9 mouse cellular contexts compared by ENCODE assay signal in genomic region chr5:124050095-124051050, GRCm38 (mm10). TPM values are rescaled to one million over a fixed set of nuclear protein-coding genes. Genes with fewer than 3 reads are reported as not detected.
A peak's percentile ranks its signal among the peaks of the same experiment; 100 is the strongest.
DNase-seq lines count a peak whose midpoint lies in the region; ATAC-seq and TF ChIP-seq lines count a peak whose summit lies in the region.
"Had no signal": no experiment of that assay in that cellular context is flagged by ENCODE, and none has a peak within 500 bp of the region (broad histone marks: within the 10 kb centered on the region; RNA-seq: fewer than 3 reads in every experiment).

No protein-coding gene starts in this region.

- peak overlapping the region; percentile 1; the same call in 1 of the 2 replicates for H3K27ac ChIP-seq in neural tube, embryonic 11.5 days (ENCODE audit: low read depth, low read length)
- peak overlapping the region; percentile 63; the same call in 1 of the 2 replicates for H3K27ac ChIP-seq in forebrain, embryonic 12.5 days
- peak overlapping the region; percentile 56 for H3K27ac ChIP-seq in intestine, embryonic 15.5 days
- H3K27ac ChIP-seq in macrophage = peak overlapping the region; percentile 91
- H3K27ac ChIP-seq in stomach, postnatal 0 days (replicated peaks) = peak overlapping the region; percentile 90
- H3K27ac ChIP-seq: neural tube, embryonic 12.5 days had no signal

- WGBS in neural tube, embryonic 11.5 days = 56% methylated on average over 14 of the region's 14 CpGs
- WGBS in forebrain, embryonic 12.5 days = 71% methylated on average over 14 of the region's 14 CpGs
- 56% methylated on average over 14 of the region's 14 CpGs for WGBS in intestine, embryonic 15.5 days
- WGBS in macrophage (ENCODE audit: missing documents) = 7% methylated on average over 14 of the region's 14 CpGs
- WGBS in stomach, postnatal 0 days = 52% methylated on average over 14 of the region's 14 CpGs

- ATAC-seq in neural tube, embryonic 11.5 days (ENCODE audit: insufficient read depth, low FRiP score, low TSS enrichment) = no peak
- no peak for ATAC-seq in forebrain, embryonic 12.5 days (ENCODE audit: low FRiP score)
- peak; percentile 30; the same call in 1 of the 2 replicates for ATAC-seq in intestine, embryonic 15.5 days
- no peak for ATAC-seq in stomach, postnatal 0 days (ENCODE audit: low FRiP score, low TSS enrichment)

- TF ChIP-seq EP300 in stomach, postnatal 0 days (optimal IDR thresholded peaks at IDR 0.05) = no peak

- no peaks in the 10 kb centered on the region for H3K36me3 ChIP-seq in neural tube, embryonic 11.5 days (ENCODE audit: control insufficient read depth, insufficient read depth, low read length)
- H3K36me3 ChIP-seq in forebrain, embryonic 12.5 days (replicated peaks) = no peaks in the 10 kb centered on the region
- no peaks in the 10 kb centered on the region for H3K36me3 ChIP-seq in intestine, embryonic 15.5 days
- no peaks in the 10 kb centered on the region for H3K36me3 ChIP-seq in macrophage (ENCODE audit: inconsistent target)
- H3K36me3 ChIP-seq in stomach, postnatal 0 days (ENCODE audit: control insufficient read depth, insufficient read depth, low read length) = no peaks in the 10 kb centered on the region
- H3K36me3 ChIP-seq: neural tube, embryonic 12.5 days had no signal

- no peak overlapping the region for H3K9ac ChIP-seq in neural tube, embryonic 11.5 days (ENCODE audit: low read length)
- H3K9ac ChIP-seq in forebrain, embryonic 12.5 days = 0 out of 2 replicates have a peak overlapping the region, but pooled peaks have one; percentile 36
- H3K9ac ChIP-seq in intestine, embryonic 15.5 days = 0 out of 2 replicates have a peak overlapping the region, but pooled peaks have one; percentile 8
- H3K9ac ChIP-seq in stomach, postnatal 0 days (ENCODE audit: low read length) = peak overlapping the region; percentile 47
- H3K9ac ChIP-seq: neural tube, embryonic 12.5 days had no signal

- no peaks in the 10 kb centered on the region for H3K27me3 ChIP-seq in neural tube, embryonic 11.5 days (ENCODE audit: control insufficient read depth, insufficient read depth, low read length)
- H3K27me3 ChIP-seq in forebrain, embryonic 12.5 days = no peaks in the 10 kb centered on the region
- no peaks in the 10 kb centered on the region for H3K27me3 ChIP-seq in intestine, embryonic 15.5 days (replicated peaks)
- no peaks in the 10 kb centered on the region for H3K27me3 ChIP-seq in stomach, postnatal 0 days (ENCODE audit: control insufficient read depth, insufficient read depth, low read length)
- H3K27me3 ChIP-seq: neural tube, embryonic 12.5 days had no signal

- H3K4me1 ChIP-seq in neural tube, embryonic 11.5 days (ENCODE audit: control insufficient read depth, insufficient read depth, low read length) = 0 out of 2 replicates have a peak, but pooled peaks cover 4% of the 10 kb centered on the region
- peaks cover 15% of the 10 kb centered on the region; the same call in 1 of the 2 replicates for H3K4me1 ChIP-seq in forebrain, embryonic 12.5 days
- peaks cover 27% of the 10 kb centered on the region for H3K4me1 ChIP-seq in intestine, embryonic 15.5 days (replicated peaks)
- H3K4me1 ChIP-seq in stomach, postnatal 0 days (replicated peaks; ENCODE audit: control insufficient read depth, insufficient read depth) = no peaks in the 10 kb centered on the region

- H3K9me3 ChIP-seq in neural tube, embryonic 11.5 days (ENCODE audit: control insufficient read depth, low read length) = no peaks in the 10 kb centered on the region
- H3K9me3 ChIP-seq in forebrain, embryonic 12.5 days = no peaks in the 10 kb centered on the region
- H3K9me3 ChIP-seq in intestine, embryonic 15.5 days = no peaks in the 10 kb centered on the region
- no peaks in the 10 kb centered on the region for H3K9me3 ChIP-seq in stomach, postnatal 0 days (ENCODE audit: control insufficient read depth, low read length)
- H3K9me3 ChIP-seq: neural tube, embryonic 12.5 days had no signal

- H3K4me3 ChIP-seq in neural tube, embryonic 11.5 days (ENCODE audit: low read depth, low read length) = no peak overlapping the region
- no peak overlapping the region for H3K4me3 ChIP-seq in forebrain, embryonic 12.5 days (replicated peaks)
- no peak overlapping the region for H3K4me3 ChIP-seq in intestine, embryonic 15.5 days (replicated peaks)
- no peak overlapping the region for H3K4me3 ChIP-seq in macrophage (ENCODE audit: inconsistent target)
- no peak overlapping the region for H3K4me3 ChIP-seq in stomach, postnatal 0 days (ENCODE audit: low read depth, low read length)
- H3K4me3 ChIP-seq: neural tube, embryonic 12.5 days had no signal

- H3K79me2 ChIP-seq in macrophage (ENCODE audit: inconsistent target) = no peaks in the 10 kb centered on the region

- H3K4me2 ChIP-seq in neural tube, embryonic 11.5 days (ENCODE audit: low read depth) = no peak overlapping the region
- H3K4me2 ChIP-seq in forebrain, embryonic 12.5 days = no peak overlapping the region
- H3K4me2 ChIP-seq in intestine, embryonic 15.5 days (replicated peaks) = peak overlapping the region; percentile 2; the same call in 1 of the 2 replicates
- no peak overlapping the region for H3K4me2 ChIP-seq in stomach, postnatal 0 days (replicated peaks; ENCODE audit: low read depth)
- H3K4me2 ChIP-seq: neural tube, embryonic 12.5 days had no signal

- no peak for DNase-seq in neural tube, embryonic 11.5 days (ENCODE audit: low spot score)
- DNase-seq in neural tube, embryonic 10.5 days (ENCODE audit: extremely low spot score, low spot score) = no peak
- peak; percentile 47 for DNase-seq in stomach, postnatal 0 days (ENCODE audit: low spot score)
- no peak for DNase-seq in right cerebral cortex, postnatal 25 days
- DNase-seq in right cerebral cortex, postnatal 4 days = no peak

- peak; percentile 43 for TF ChIP-seq CTCF in stomach, postnatal 0 days (IDR thresholded peaks at IDR 0.05; ENCODE audit: low read depth)

RNA-seq across cellular contexts. Expression of gene Vps37b, which starts 18.3 kb away (rescaled TPM):
- 50.3 and 52.3 TPM in 2 replicates for polyA plus RNA-seq in neural tube, embryonic 11.5 days (2014; fragmentation: Nextera tagmentation; extraction: Ambion mirVana)
- 70.5 and 73.4 TPM in 2 replicates for polyA plus RNA-seq in forebrain, embryonic 12.5 days (2016; fragmentation: Nextera tagmentation; extraction: Ambion mirVana)
- polyA plus RNA-seq in intestine, embryonic 15.5 days (2015; fragmentation: Nextera tagmentation; extraction: Ambion mirVana) = 28.2 and 28.8 TPM in 2 replicates
- total RNA-seq in macrophage (2018; cell fraction: chromatin; rRNA removed) = 10 to 100 TPM in 18 of 26 experiments, 1 to 10 TPM in 8; 2.8 to 36.2 (median 19.1) TPM
- total RNA-seq in macrophage (2018; cell fraction: cytosol; rRNA removed) = 10 to 100 TPM; 16.0 to 47.4 (median 23.1) TPM
- 10 to 100 TPM; 11.7 to 48.2 (median 24.6) TPM for total RNA-seq in macrophage (2018; cell fraction: nucleus; rRNA removed)
- 13.1 to 27.6 TPM (median 22.7 TPM) in 3 replicates for polyA plus RNA-seq in macrophage (2018)
- polyA plus RNA-seq in stomach, postnatal 0 days (2015; fragmentation: Nextera tagmentation; extraction: Ambion mirVana) = 31.0 and 35.8 TPM in 2 replicates

RNA-seq across cellular contexts. Expression of gene Abcb9, which starts 45.2 kb away (rescaled TPM):
- 1.7 TPM in 2 replicates for polyA plus RNA-seq in neural tube, embryonic 11.5 days (2014; fragmentation: Nextera tagmentation; extraction: Ambion mirVana)
- 2.9 and 3.3 TPM in 2 replicates for polyA plus RNA-seq in forebrain, embryonic 12.5 days (2016; fragmentation: Nextera tagmentation; extraction: Ambion mirVana)
- polyA plus RNA-seq in intestine, embryonic 15.5 days (2015; fragmentation: Nextera tagmentation; extraction: Ambion mirVana) = 2.3 and 2.5 TPM in 2 replicates
- total RNA-seq in macrophage (2018; cell fraction: chromatin; rRNA removed) = 1 to 10 TPM in 22 of 26 experiments, under 1 TPM in 3, not detected in 1; 0.37 to 5.0 (median 2.4) TPM
- total RNA-seq in macrophage (2018; cell fraction: cytosol; rRNA removed) = 1 to 10 TPM; 1.2 to 3.1 (median 1.9) TPM
- 1 to 10 TPM in 25 of 26 experiments, under 1 TPM in 1; 0.87 to 4.5 (median 2.6) TPM for total RNA-seq in macrophage (2018; cell fraction: nucleus; rRNA removed)
- polyA plus RNA-seq in macrophage (2018) = 1.6 to 2.1 TPM (median 1.6 TPM) in 3 replicates
- polyA plus RNA-seq in stomach, postnatal 0 days (2015; fragmentation: Nextera tagmentation; extraction: Ambion mirVana) = 7.7 and 8.2 TPM in 2 replicates

Comparison
In these comparisons a context has a peak if more than half of its experiments do, and no peak if none do; other contexts are left out.
1. H3K27ac ChIP-seq: peak in every context shown above with its lines; median percentile 91 in macrophage; 90 in stomach, postnatal 0 days; 63 in forebrain, embryonic 12.5 days; 56 in intestine, embryonic 15.5 days; 1 in neural tube, embryonic 11.5 days.